Mouse (Mus musculus) intestine, embryonic 14.5 days (tissue): ENCODE data around the gene Prc1. TPM values are rescaled to one million over a fixed set of nuclear protein-coding genes. Genes with fewer than 3 reads are reported as not detected.

ENCODE experiments used
- ATAC-seq: fragments of 200-750 bp; cut with Nextera tagmentation; replicated peaks from 2 replicates; pipeline ENCODE4 v1.8.0; 2017; ENCODE audit warnings: low read depth, moderate number of reproducible peaks, moderate TSS enrichment, moderate library complexity; ENCODE audit not compliant: low FRiP score, low TSS enrichment
- DNase-seq: peaks from one replicate; pipeline ENCODE4 v3.0.0-alpha.2; 2018; ENCODE audit warnings: low spot score
- H3K27ac ChIP-seq: fragments of 300-500 bp; sonication (generic); 2 replicates; pipeline ENCODE4 v1.5.1; 2014; ENCODE audit warnings: low read depth, mild to moderate bottlenecking, control low read depth
- H3K27me3 ChIP-seq: fragments of 300-500 bp; sonication (generic); replicated peaks from 2 replicates; pipeline ENCODE4 v1.6.1; 2014; ENCODE audit warnings: low read length, control low read depth; ENCODE audit not compliant: control insufficient read depth, insufficient read depth
- H3K36me3 ChIP-seq: fragments of 300-500 bp; sonication (generic); 2 replicates; pipeline ENCODE4 v1.6.1; 2014; ENCODE audit warnings: low read length, control low read depth; ENCODE audit not compliant: control insufficient read depth, insufficient read depth
- H3K4me1 ChIP-seq: fragments of 300-500 bp; sonication (generic); replicated peaks from 2 replicates; pipeline ENCODE4 v1.6.1; 2014; ENCODE audit warnings: low read length, control low read depth, mixed read lengths; ENCODE audit not compliant: control insufficient read depth, insufficient read depth
- H3K4me2 ChIP-seq: fragments of 300-500 bp; sonication (generic); 2 replicates; pipeline ENCODE4 v1.6.1; 2014; ENCODE audit warnings: low read length
- H3K4me3 ChIP-seq: fragments of 300-500 bp; sonication (generic); 2 replicates; pipeline ENCODE4 v1.5.1; 2014; ENCODE audit warnings: low read depth, low read length, control low read depth, mixed read lengths
- H3K9ac ChIP-seq: fragments of 300-500 bp; sonication (generic); 2 replicates; pipeline ENCODE4 v1.6.1; 2014; ENCODE audit warnings: mild to moderate bottlenecking, low read length
- H3K9me3 ChIP-seq: fragments of 300-500 bp; sonication (generic); 2 replicates; pipeline ENCODE4 v1.6.1; 2016; ENCODE audit warnings: low read length, control low read depth; ENCODE audit not compliant: control insufficient read depth
- WGBS: fragments of 180-500 bp; shearing (Covaris S2); extraction: QIAGEN DNeasy Blood & Tissue Kit; methylation state at CpG from one replicate; pipeline ENCODE4 v1.1.7; 2014; 5-methylcytosine and 5-hydroxymethylcytosine counted together
- polyA plus RNA-seq: library from polyadenylated mRNA; unstranded; fragments of >200 nt; fragmentation: Nextera tagmentation; extraction: Ambion mirVana; gene quantifications from 2 replicates; pipeline ENCODE4 v1.2.1, GENCODE M21; 2014

Gene Prc1
- polyA plus RNA-seq, 1 experiment from 2014 or later: 149 TPM

DNA sequence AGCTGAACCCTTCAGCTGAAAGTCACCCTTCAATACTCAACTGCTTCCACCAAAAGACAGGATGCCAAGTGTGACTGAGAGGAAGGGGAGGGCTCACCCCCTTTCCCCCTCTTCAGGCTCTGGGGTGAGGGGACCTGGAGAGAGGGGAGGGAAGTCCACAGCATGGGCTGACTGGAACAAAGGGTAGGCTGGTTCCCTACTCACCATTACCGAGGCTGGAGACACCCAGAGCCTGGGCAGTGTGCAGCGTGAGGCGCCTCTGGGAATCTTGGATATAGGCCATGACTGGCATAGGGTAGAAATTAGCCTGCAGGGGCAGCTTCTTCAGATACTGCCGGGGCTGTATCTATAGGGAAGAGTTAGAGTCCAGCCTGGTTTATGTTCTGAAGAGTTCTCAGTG, 63.8 kb downstream of the Prc1 start:
- Histone ChIP-seq H3K36me3 (peaks cover 90% of the 10 kb centered on the region), H3K27me3 (no peaks in the 10 kb centered on the region), H3K4me2 (no peak overlapping the region), H3K4me3 (no peak overlapping the region), H3K4me1 (no peaks in the 10 kb centered on the region), H3K27ac (no peak overlapping the region), H3K9ac (no peak overlapping the region), H3K9me3 (no peaks in the 10 kb centered on the region)
- ATAC-seq (no peak), DNase-seq (no peak)
- 76% methylated on average over 4 of the region's 4 CpGs for WGBS

DNA sequence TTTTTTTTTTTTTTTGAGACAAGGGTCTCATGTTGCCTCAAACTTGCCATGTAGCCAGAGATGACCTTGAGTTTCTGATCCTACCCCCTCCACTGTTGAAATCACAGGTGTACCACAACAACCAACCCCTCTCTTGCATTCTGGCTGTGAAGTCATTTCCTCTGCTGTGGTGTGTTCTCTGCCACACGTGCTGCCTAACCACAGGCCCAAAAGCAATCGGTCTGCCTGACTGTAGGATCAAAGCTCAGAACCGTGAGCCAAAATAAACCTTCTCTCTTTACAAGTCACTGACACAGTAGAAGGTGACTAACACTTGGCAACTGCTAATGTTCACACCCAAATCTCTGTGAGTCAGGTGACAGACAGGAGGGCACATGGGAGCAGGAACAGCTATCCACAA, 66.2 kb downstream of the Prc1 start:
- Histone ChIP-seq H3K36me3 (peaks cover 92% of the 10 kb centered on the region), H3K4me3 (no peak overlapping the region), H3K4me1 (no peaks in the 10 kb centered on the region), H3K27me3 (no peaks in the 10 kb centered on the region), H3K4me2 (no peak overlapping the region), H3K9ac (no peak overlapping the region), H3K27ac (no peak overlapping the region), H3K9me3 (no peaks in the 10 kb centered on the region)
- WGBS: 59% methylated on average over 3 of the region's 3 CpGs
- no peak for ATAC-seq
- DNase-seq: no peak

DNA sequence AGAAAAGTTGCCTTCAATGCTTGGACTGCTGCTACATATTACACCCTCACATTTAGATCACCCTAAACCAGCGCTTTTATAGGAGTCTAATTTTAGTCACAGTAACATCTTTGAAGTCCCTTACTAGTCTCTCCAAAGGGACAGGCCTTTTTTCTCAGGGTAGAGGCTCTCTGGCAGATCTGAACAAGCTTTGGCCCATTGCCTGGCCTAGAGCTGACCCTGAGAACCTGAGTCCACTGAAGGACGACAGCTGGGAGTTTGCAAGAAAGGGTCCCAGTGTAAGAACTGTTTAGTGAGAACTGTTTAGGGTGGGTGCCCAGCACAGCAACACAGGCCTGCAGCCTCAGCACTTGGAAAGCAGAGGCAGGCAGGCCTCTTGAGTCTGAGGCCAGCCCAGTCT, 71.5 kb downstream of the Prc1 start:
- WGBS: 84% methylated on average over 2 of the region's 2 CpGs
- Histone ChIP-seq H3K4me1 (peaks cover 9% of the 10 kb centered on the region), H3K9ac (no peak overlapping the region), H3K9me3 (no peaks in the 10 kb centered on the region), H3K4me3 (no peak overlapping the region), H3K36me3 (peaks cover 70% of the 10 kb centered on the region), H3K27ac (no peak overlapping the region), H3K4me2 (no peak overlapping the region), H3K27me3 (no peaks in the 10 kb centered on the region)
- DNase-seq: no peak
- ATAC-seq: no peak

Other genes with a start within 250 kb of the Prc1 start
- 603 and 627 TPM in 2 replicates for gene Idh2, start 179.1 kb upstream of the Prc1 start, polyA plus RNA-seq
- 15.1 and 15.9 TPM in 2 replicates for gene Sema4b, start 107.6 kb upstream of the Prc1 start, polyA plus RNA-seq
- gene Cib1, start 61.6 kb upstream of the Prc1 start, polyA plus RNA-seq: 129 and 156 TPM in 2 replicates
- 4.4 and 4.5 TPM in 2 replicates for gene Gdpgp1, start 61.6 kb upstream of the Prc1 start, polyA plus RNA-seq
- 0.56 and 0.66 TPM in 2 replicates for gene Ttll13, start 48.1 kb upstream of the Prc1 start, polyA plus RNA-seq
- gene Ngrn, start 33.2 kb upstream of the Prc1 start, polyA plus RNA-seq: 51.1 and 51.4 TPM in 2 replicates
- gene Vps33b, start 24.8 kb upstream of the Prc1 start, polyA plus RNA-seq: 11.4 and 16.6 TPM in 2 replicates
- gene Rccd1, start 30.0 kb downstream of the Prc1 start, polyA plus RNA-seq: 13.5 and 14.4 TPM in 2 replicates
- 29.9 and 34.2 TPM in 2 replicates for gene Unc45a, start 46.6 kb downstream of the Prc1 start, polyA plus RNA-seq
- 19.8 and 19.9 TPM in 2 replicates for gene Hddc3, start 48.7 kb downstream of the Prc1 start, polyA plus RNA-seq
- 17.4 and 18.8 TPM in 2 replicates for gene Man2a2, start 76.9 kb downstream of the Prc1 start, polyA plus RNA-seq
- gene Fes, start 93.5 kb downstream of the Prc1 start, polyA plus RNA-seq: 8.0 and 10.1 TPM in 2 replicates
- gene Furin, start 111.0 kb downstream of the Prc1 start, polyA plus RNA-seq: 10.3 and 10.6 TPM in 2 replicates
- gene Blm, start 240.7 kb downstream of the Prc1 start, polyA plus RNA-seq: 23.3 and 29.1 TPM in 2 replicates